Mouse (Mus musculus) C2C12 (cell line): Measurements from ENCODE around the gene Slc26a1.

Experiments
- CTCF ChIP-seq: IDR thresholded peaks from one replicate; pipeline ENCODE4 v1.5.1; 2011; ENCODE audit not compliant: control insufficient read depth, insufficient read depth, insufficient read length
- FOSL1 ChIP-seq: IDR thresholded peaks from one replicate; pipeline ENCODE4 v1.8.0; 2011; ENCODE audit warnings: mild to moderate bottlenecking, low read length; ENCODE audit not compliant: poor library complexity, insufficient read depth, severe bottlenecking
- MYOG ChIP-seq: IDR thresholded peaks from one replicate; pipeline ENCODE4 v1.6.1; 2011; ENCODE audit not compliant: control insufficient read depth, insufficient read length; ENCODE audit errors: extremely low read depth

DNA sequence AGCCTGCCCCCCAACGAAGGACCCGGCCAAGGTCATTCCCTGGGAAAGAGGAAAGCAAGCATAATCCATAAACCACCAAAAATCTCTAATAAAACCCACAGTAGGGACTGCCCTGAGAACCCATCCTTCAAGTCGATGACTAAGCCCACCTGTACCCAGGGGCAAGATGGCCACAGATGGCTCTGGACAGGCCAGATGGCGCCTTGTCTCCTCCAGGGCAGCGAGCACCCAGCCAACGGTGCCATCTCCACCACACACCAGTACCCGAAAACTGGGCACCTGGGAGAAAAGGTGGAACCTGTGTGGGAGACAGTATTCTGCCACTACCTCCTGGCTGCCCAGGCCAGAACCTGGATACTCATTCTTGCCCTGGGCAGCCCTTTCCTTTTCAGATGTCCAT lies 25.0 kb downstream of the Slc26a1 start:
- no peak for TF ChIP-seq FOSL1
- TF ChIP-seq CTCF = no peak
- TF ChIP-seq MYOG = no peak
